Mouse (Mus musculus) adrenal gland, postnatal 10 days (tissue): ENCODE data around the gene Aifm1. TPM values are rescaled to one million over a fixed set of nuclear protein-coding genes. Genes with fewer than 3 reads are reported as not detected.

ENCODE experiments used
- total RNA-seq, 2 experiments: library from RNA; stranded (reverse); gene quantifications; 2 replicates each; pipeline ENCODE4 v1.2.3; 2021

Aifm1 gene
- total RNA-seq, 2 experiments from 2014 or later = 170 to 174 TPM

Other genes with a start within 250 kb of the Aifm1 start
- gene Bcorl1, start 172.2 kb downstream of the Aifm1 start, total RNA-seq = 10 to 100 TPM in 1 of 2 experiments, 1 to 10 TPM in 1; 9.9 to 12.6 TPM
- gene Elf4, start 50.4 kb downstream of the Aifm1 start, total RNA-seq = 10 to 100 TPM; 12.8 to 18.5 TPM
- 10 to 100 TPM; 18.1 to 18.9 TPM for gene Rab33a, start 5.7 kb upstream of the Aifm1 start, total RNA-seq
- 10 to 100 TPM; 12.8 to 18.1 TPM for gene Zfp280c, start 80.9 kb upstream of the Aifm1 start, total RNA-seq
- 1 to 10 TPM; 5.7 to 6.8 TPM for gene Slc25a14, start 109.8 kb upstream of the Aifm1 start, total RNA-seq
- not detected for gene Gpr119, start 160.9 kb upstream of the Aifm1 start, total RNA-seq
- gene Rbmx2, start 181.4 kb upstream of the Aifm1 start, total RNA-seq = 1 to 10 TPM; 4.2 to 4.5 TPM